Mouse (Mus musculus) liver, embryonic 14.5 days (tissue): Measurements from ENCODE around the gene Nmnat2. TPM values are rescaled to one million over a fixed set of nuclear protein-coding genes. Genes with fewer than 3 reads are reported as not detected.

ENCODE experiments used
- ATAC-seq: fragments of 200-750 bp; cut with Nextera tagmentation; 2 replicates; pipeline ENCODE4 v1.8.0; 2017; ENCODE audit warnings: moderate number of reproducible peaks, mild to moderate bottlenecking, moderate library complexity; ENCODE audit not compliant: insufficient read depth
- DNase-seq, 3 experiments: peaks; one replicate each; pipeline ENCODE4 v3.0.0-alpha.2; 2012 to 2013; ENCODE audit warnings: low read depth in 3 of 3, low spot score in 3 of 3
- H3K27ac ChIP-seq: fragments of 300-500 bp; sonication (generic); 2 replicates; pipeline ENCODE4 v1.5.1; 2014; ENCODE audit warnings: moderate library complexity, mild to moderate bottlenecking, control low read depth, inconsistent platforms
- H3K27me3 ChIP-seq: fragments of 300-500 bp; sonication (generic); 2 replicates; pipeline ENCODE4 v1.6.1; 2014; ENCODE audit warnings: mild to moderate bottlenecking, low read length, moderate library complexity; ENCODE audit not compliant: control insufficient read depth, insufficient read depth
- H3K36me3 ChIP-seq: fragments of 300-500 bp; sonication (generic); replicated peaks from 2 replicates; pipeline ENCODE4 v1.6.1; 2014; ENCODE audit warnings: low read depth; ENCODE audit not compliant: control insufficient read depth, insufficient read depth
- H3K4me1 ChIP-seq, 2 experiments: fragments of 200-500 bp in 1 of 2; fragments of 300-500 bp in 1 of 2; sonication (generic) in 1 of 2; replicated peaks; 2 replicates each; pipeline ENCODE4 v1.6.1; 2012 to 2014; ENCODE audit warnings: antibody characterized with exemption in 1 of 2, inconsistent platforms in 1 of 2, low read length in 1 of 2; ENCODE audit not compliant: control insufficient read depth in 2 of 2, insufficient read depth in 2 of 2
- H3K4me2 ChIP-seq: fragments of 300-500 bp; sonication (generic); 2 replicates; pipeline ENCODE4 v1.6.1; 2014; ENCODE audit warnings: low read depth, mild to moderate bottlenecking, control low read depth, moderate library complexity
- H3K4me3 ChIP-seq, 2 experiments: fragments of 200-500 bp in 1 of 2; fragments of 300-500 bp in 1 of 2; sonication (generic) in 1 of 2; 2 replicates each; pipeline ENCODE4 v1.5.1; 2012 to 2014; ENCODE audit warnings: low read depth in 2 of 2, low read length in 2 of 2, mild to moderate bottlenecking in 2 of 2, control low read depth in 1 of 2, inconsistent platforms in 1 of 2, moderate library complexity in 1 of 2; ENCODE audit not compliant: insufficient read depth in 1 of 2
- H3K9ac ChIP-seq: fragments of 300-500 bp; sonication (generic); replicated peaks from 2 replicates; pipeline ENCODE4 v1.6.1; 2014; ENCODE audit warnings: mild to moderate bottlenecking, control low read depth, moderate library complexity
- H3K9me3 ChIP-seq: fragments of 300-500 bp; sonication (generic); 2 replicates; pipeline ENCODE4 v1.6.1; 2016; ENCODE audit warnings: low read length, mixed read lengths; ENCODE audit not compliant: control insufficient read depth
- CTCF ChIP-seq: IDR thresholded peaks from 2 replicates; pipeline ENCODE4 v1.5.1; 2016; ENCODE audit warnings: antibody characterized with exemption, low read depth, control low read depth
- EP300 ChIP-seq: IDR thresholded peaks from 2 replicates; pipeline ENCODE4 v1.6.1; 2016; ENCODE audit warnings: antibody characterized with exemption, low read depth
- WGBS: fragments of 180-500 bp; shearing (Covaris S2); extraction: QIAGEN DNeasy Blood & Tissue Kit; methylation state at CpG from one replicate; pipeline ENCODE4 v1.1.7; 2014; ENCODE audit not compliant: insufficient replicate concordance; 5-methylcytosine and 5-hydroxymethylcytosine counted together
- polyA plus RNA-seq, 2 experiments: library from polyadenylated mRNA; depleted of rRNA in 1 of 2; stranded (reverse) in 1 of 2; unstranded in 1 of 2; fragments of >200 nt; fragmentation: Nextera tagmentation in 1 of 2; extraction: Ambion mirVana in 1 of 2; gene quantifications; 2 replicates each; pipeline versions ENCODE4 v1.2.1 to v1.2.3; 2012 to 2014

Gene Nmnat2
- polyA plus RNA-seq, 2 experiments: 0.02 to 0.09 TPM

GRCm38 (mm10) chr1:153006761-153007160 is 52.0 kb downstream of the Nmnat2 start:
- H3K4me2 ChIP-seq: no peak overlapping the region
- no peak overlapping the region for H3K27ac ChIP-seq
- no peaks in the 10 kb centered on the region for H3K9me3 ChIP-seq
- H3K27me3 ChIP-seq: no peaks in the 10 kb centered on the region
- no peak for ATAC-seq
- no peak for DNase-seq
- TF ChIP-seq CTCF (no peak), EP300 (no peak)
- no peak overlapping the region for H3K9ac ChIP-seq
- 55% methylated on average over 4 of the region's 4 CpGs for WGBS
- H3K4me3 ChIP-seq: no peak overlapping the region
- no peaks in the 10 kb centered on the region for H3K36me3 ChIP-seq
- H3K4me1 ChIP-seq: no peaks in the 10 kb centered on the region

- H3K27ac ChIP-seq: no peak overlapping the region
- H3K4me2 ChIP-seq: no peak overlapping the region
- WGBS: 66% methylated on average over 5 of the region's 5 CpGs
- H3K4me1 ChIP-seq: no peaks in the 10 kb centered on the region
- H3K36me3 ChIP-seq: no peaks in the 10 kb centered on the region
- ATAC-seq (no peak), DNase-seq (no peak)
- no peaks in the 10 kb centered on the region for H3K9me3 ChIP-seq
- no peaks in the 10 kb centered on the region for H3K27me3 ChIP-seq
- no peak overlapping the region for H3K4me3 ChIP-seq
- TF ChIP-seq CTCF: no peak
- H3K9ac ChIP-seq: no peak overlapping the region
Measured at GRCm38 (mm10) chr1:153007292-153007691, 52.5 kb downstream of the Nmnat2 start.

- H3K9me3 ChIP-seq: no peaks in the 10 kb centered on the region
- H3K4me2 ChIP-seq: no peak overlapping the region
- no peak for ATAC-seq
- H3K36me3 ChIP-seq: no peaks in the 10 kb centered on the region
- H3K27me3 ChIP-seq: no peaks in the 10 kb centered on the region
- H3K4me3 ChIP-seq: no peak overlapping the region
- 59% methylated on average over 6 of the region's 6 CpGs for WGBS
- no peak for TF ChIP-seq EP300
- no peak for TF ChIP-seq CTCF
- H3K4me1 ChIP-seq: no peaks in the 10 kb centered on the region
- DNase-seq: no peak
- H3K27ac ChIP-seq: no peak overlapping the region
- H3K9ac ChIP-seq: no peak overlapping the region
Measured at GRCm38 (mm10) chr1:153007824-153008223, 53.0 kb downstream of the Nmnat2 start.

- TF ChIP-seq EP300: no peak
- no peak for TF ChIP-seq CTCF
- no peaks in the 10 kb centered on the region for H3K4me1 ChIP-seq
- WGBS: 65% methylated on average over 9 of the region's 9 CpGs
Measured at GRCm38 (mm10) chr1:153009338-153009737, 54.5 kb downstream of the Nmnat2 start.

GRCm38 (mm10) chr1:153010353-153011351 is 55.9 kb downstream of the Nmnat2 start:
- H3K9ac ChIP-seq: no peak overlapping the region
- no peak for ATAC-seq
- no peak overlapping the region for H3K4me3 ChIP-seq
- H3K4me2 ChIP-seq: no peak overlapping the region
- WGBS: 44% methylated on average over 13 of the region's 13 CpGs
- no peak for TF ChIP-seq CTCF
- no peak for TF ChIP-seq EP300
- no peaks in the 10 kb centered on the region for H3K36me3 ChIP-seq
- no peak for DNase-seq
- H3K9me3 ChIP-seq: no peaks in the 10 kb centered on the region
- no peaks in the 10 kb centered on the region for H3K27me3 ChIP-seq
- H3K4me1 ChIP-seq: no peaks in the 10 kb centered on the region
- H3K27ac ChIP-seq: no peak overlapping the region

More at GRCm38 (mm10) chr1:153009338-153009737, 54.5 kb downstream of the Nmnat2 start:
- H3K27me3 ChIP-seq: no peaks in the 10 kb centered on the region
- no peaks in the 10 kb centered on the region for H3K9me3 ChIP-seq
- ATAC-seq (no peak), DNase-seq (no peak)
- H3K36me3 ChIP-seq: no peaks in the 10 kb centered on the region
- no peak overlapping the region for H3K9ac ChIP-seq
- no peak overlapping the region for H3K4me3 ChIP-seq
- no peak overlapping the region for H3K4me2 ChIP-seq
- no peak overlapping the region for H3K27ac ChIP-seq
